Comparison of ENCODE assay signal across 1 mouse cellular context in the genomic region with DNA sequence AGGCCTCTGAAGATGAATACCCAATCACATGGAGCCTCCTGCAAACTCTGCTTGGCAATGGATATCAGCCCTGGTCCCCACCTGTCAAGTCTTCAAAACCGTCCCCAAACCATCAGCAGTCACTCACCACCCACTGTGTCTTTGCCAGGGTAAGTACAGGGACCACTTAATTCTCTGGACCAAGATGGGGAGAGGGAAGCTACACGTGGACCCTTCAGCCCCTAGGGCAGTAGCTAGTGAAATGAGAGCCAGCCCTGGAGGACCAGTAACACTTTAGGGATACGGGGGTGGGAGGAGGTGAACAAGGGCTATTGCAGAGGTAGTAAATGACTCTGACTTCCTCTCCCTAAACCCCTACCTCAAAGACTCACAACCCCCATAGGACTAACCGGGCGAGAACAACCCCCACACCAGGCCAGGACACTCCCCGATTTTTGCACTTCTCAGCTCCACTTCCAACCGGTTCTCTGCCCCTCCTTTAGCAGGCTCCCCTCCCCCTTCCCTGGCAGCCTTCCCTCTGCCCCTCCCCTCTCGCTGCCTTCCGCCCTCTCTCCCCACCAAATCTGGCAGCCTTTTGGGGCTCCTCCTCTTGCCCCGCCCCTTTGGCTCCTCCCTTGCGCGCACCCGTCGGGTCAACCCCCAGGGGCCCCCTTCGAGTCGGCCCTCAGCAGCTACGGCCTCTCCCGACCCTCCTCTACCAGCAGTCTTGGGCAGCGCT.
TF ChIP-seq lines count a peak whose summit lies in the region.

No protein-coding gene starts in this region.

TF ChIP-seq in myocyte, 11 proteins besides CTCF, POLR2A, EP300 and RAD21 (continued from another document):
- TF ChIP-seq E2F4 (IDR thresholded peaks at IDR 0.05; ENCODE audit: insufficient read depth) = no peak
- peak; percentile 13 for TF ChIP-seq SRF (IDR thresholded peaks at IDR 0.05; ENCODE audit: control insufficient read depth, insufficient read length, low read depth)
- no peak for TF ChIP-seq USF1 (IDR thresholded peaks at IDR 0.05; ENCODE audit: low read depth)
- peak; percentile 31 for TF ChIP-seq POLR2AphosphoS2 (IDR thresholded peaks at IDR 0.05; ENCODE audit: insufficient read length, low read depth)
TF ChIP-seq in myocyte: peak in this region for 2.
